Mouse (Mus musculus) neural tube, postnatal 0 days (tissue): ENCODE measurements around the gene Tmprss6. TPM values are rescaled to one million over a fixed set of nuclear protein-coding genes. Genes with fewer than 3 reads are reported as not detected.

ENCODE experiments used
- polyA plus RNA-seq: library from polyadenylated mRNA; unstranded; fragments of >200 nt; fragmentation: Nextera tagmentation; extraction: Ambion mirVana; gene quantifications from 2 replicates; pipeline ENCODE4 v1.2.1, GENCODE M21; 2015

Tmprss6 gene
- 0.36 and 0.95 TPM in 2 replicates for polyA plus RNA-seq

DNA sequence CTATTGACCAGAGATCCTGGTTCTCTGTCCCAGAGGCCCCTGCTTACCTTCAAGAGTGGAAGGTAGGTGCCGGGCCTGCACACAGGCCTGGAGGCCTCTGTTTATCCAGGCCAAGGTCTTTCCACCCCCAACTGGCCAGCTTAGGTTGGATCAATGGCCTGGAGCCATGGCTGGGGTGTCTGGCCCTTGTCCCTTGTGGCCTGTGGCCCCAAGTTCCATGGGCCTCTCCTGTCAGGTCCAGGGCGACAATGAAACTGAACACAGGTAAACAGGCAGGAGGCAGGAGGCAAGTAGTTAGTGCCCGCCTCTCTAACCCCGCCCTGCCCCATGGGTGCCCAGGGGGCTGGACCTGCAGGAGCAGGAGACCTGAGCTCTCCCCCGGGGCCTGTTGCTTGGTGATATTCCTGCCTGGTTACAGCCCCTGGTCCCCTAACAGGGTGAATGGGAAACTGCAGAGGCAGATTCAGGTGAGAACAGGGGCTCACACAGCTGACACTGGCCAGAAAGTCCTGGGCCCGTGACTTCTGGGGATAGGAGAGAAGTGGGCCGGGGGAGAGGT lies at the start of gene Tmprss6:
Gene Tmprss6 (minus strand): TSS at position 256 of the 559 bp plus-strand sequence.

GRCm38 (mm10) chr15:78494968-78495406 lies 26.6 kb upstream of the Tmprss6 start, which contains the start of gene Il2rb:
Il2rb (minus strand) TSS chr15:78495271.

GRCm38 (mm10) chr15:78428391-78429138 lies 39.9 kb downstream of the Tmprss6 start, which contains the start of gene Kctd17:
Kctd17 (plus strand) TSS chr15:78428564.

GRCm38 (mm10) chr15:78406293-78406934 lies 62.0 kb downstream of the Tmprss6 start, which contains the start of gene Mpst:
Mpst (plus strand) TSS chr15:78406416.

DNA sequence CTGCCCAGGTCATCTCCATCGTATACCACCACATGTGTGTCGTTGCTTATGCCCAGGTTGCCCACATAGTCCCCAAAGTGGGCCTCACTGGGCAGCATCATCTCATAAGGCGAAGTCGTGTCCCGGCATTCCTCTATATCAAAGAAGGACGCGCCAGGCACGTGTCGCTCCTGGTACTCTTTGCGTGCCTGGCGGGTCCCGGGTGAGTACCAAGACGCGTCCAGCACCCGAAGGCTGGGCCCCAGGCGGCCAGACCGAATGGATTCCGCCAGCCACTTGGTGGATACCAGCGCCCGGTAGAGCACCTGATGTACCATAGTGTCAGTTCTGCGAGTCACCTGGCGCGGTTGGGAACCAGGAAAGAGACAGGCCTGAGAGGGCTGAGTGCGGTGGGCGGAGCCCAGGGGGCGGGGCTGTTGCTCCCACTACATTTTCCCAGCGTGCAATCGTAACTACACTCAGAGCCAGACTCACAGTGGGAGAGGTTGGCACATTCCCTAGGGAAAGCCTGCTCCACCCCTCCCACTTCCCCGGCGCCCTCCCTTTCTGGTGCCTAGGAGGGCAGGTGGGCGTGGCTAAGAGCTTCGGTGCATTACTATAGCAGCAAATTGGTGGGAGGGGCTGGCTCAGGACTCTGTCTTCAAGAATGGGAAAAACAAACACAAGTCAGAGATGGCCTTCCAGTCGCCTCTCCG lies 62.8 kb downstream of the Tmprss6 start, which contains the start of gene Tst:
Gene Tst (minus strand): TSS at position 391 of the 695 bp plus-strand sequence.

DNA sequence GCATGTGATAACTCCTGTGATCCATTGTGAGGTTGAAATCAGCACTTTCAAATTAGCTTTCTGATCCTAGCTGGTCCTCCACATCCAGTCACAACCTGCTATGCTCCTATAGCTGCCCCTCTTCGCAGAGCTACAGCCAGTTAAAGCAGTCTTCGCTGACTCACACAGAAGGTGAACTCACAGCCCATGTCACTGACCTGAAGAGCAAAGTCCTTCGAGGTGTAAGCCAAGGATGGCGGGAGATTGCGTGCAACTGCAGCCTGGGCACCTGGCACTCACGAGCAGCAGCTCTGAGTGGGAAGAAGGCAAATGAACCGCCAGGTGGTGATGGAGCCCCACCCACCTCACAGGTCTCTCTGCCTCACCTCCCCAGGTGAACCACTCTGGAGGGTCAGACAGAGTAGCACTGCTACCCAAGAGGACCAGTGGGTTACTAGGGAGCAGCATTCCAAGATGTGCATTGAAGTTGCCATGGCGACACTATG lies 72.9 kb downstream of the Tmprss6 start, which contains the start of gene Tex33:
Gene Tex33 (minus strand): TSS at position 435 of the 485 bp plus-strand sequence.

Other genes starting within 250 kb of the Tmprss6 start
- 1.8 and 2.5 TPM in 2 replicates for gene Ncf4, start 223.8 kb downstream of the Tmprss6 start, polyA plus RNA-seq
- gene Csf2rb2, start 162.9 kb downstream of the Tmprss6 start, polyA plus RNA-seq: 0.13 and 0.24 TPM in 2 replicates
- 0.58 and 0.85 TPM in 2 replicates for gene Csf2rb, start 142.9 kb downstream of the Tmprss6 start, polyA plus RNA-seq
- gene Tex33, start 72.7 kb downstream of the Tmprss6 start, polyA plus RNA-seq: 0.28 TPM in 1 of 2 replicates, not detected in the other
- gene Tst, start 62.7 kb downstream of the Tmprss6 start, polyA plus RNA-seq: 57.6 and 60.3 TPM in 2 replicates
- gene Mpst, start 62.2 kb downstream of the Tmprss6 start, polyA plus RNA-seq: 3.2 and 3.9 TPM in 2 replicates
- gene Kctd17, start 40.1 kb downstream of the Tmprss6 start, polyA plus RNA-seq: 141 and 183 TPM in 2 replicates
- 0.14 and 0.46 TPM in 2 replicates for gene Il2rb, start 26.6 kb upstream of the Tmprss6 start, polyA plus RNA-seq
- 10.6 and 11.2 TPM in 2 replicates for gene C1qtnf6, start 62.8 kb upstream of the Tmprss6 start, polyA plus RNA-seq
- gene Sstr3, start 76.1 kb upstream of the Tmprss6 start, polyA plus RNA-seq: 0.53 and 0.59 TPM in 2 replicates
- 8.4 and 12.3 TPM in 2 replicates for gene Rac2, start 104.1 kb upstream of the Tmprss6 start, polyA plus RNA-seq
- gene Cyth4, start 128.4 kb upstream of the Tmprss6 start, polyA plus RNA-seq: 9.4 and 9.8 TPM in 2 replicates